In genomic region chr12:26359817-26360216, GRCm38 (mm10) we compare ENCODE assay signal across 11 mouse cellular contexts. TPM values are rescaled to one million over a fixed set of nuclear protein-coding genes. Genes with fewer than 3 reads are reported as not detected.
DNase-seq lines count a peak whose midpoint lies in the region; ATAC-seq and TF ChIP-seq lines count a peak whose summit lies in the region.
"Had no signal": no experiment of that assay in that cellular context is flagged by ENCODE, and none has a peak within 500 bp of the region (broad histone marks: within the 10 kb centered on the region; RNA-seq: fewer than 3 reads in every experiment).

No protein-coding gene starts in this region.

- peaks cover 2% of the 10 kb centered on the region; the same call in 1 of the 2 replicates for H3K4me1 ChIP-seq in kidney, adult 2 months (ENCODE audit: control insufficient read depth, insufficient read depth, low read length)
- peaks cover 26% of the 10 kb centered on the region for H3K4me1 ChIP-seq in kidney, embryonic 15.5 days

- H3K4me3 ChIP-seq in kidney, adult 2 months (ENCODE audit: insufficient read depth, low read depth, low read length), result no peak overlapping the region
- no peak overlapping the region for H3K4me3 ChIP-seq in kidney, embryonic 15.5 days (replicated peaks)
- H3K4me3 ChIP-seq: left cerebral cortex, adult 2 months had no signal

- H3K4me2 ChIP-seq in kidney, embryonic 15.5 days, result no peak overlapping the region

- 69% methylated on average over 5 of the region's 5 CpGs for WGBS in kidney, adult 2 months
- WGBS in kidney, embryonic 15.5 days, result 85% methylated on average over 5 of the region's 5 CpGs

- no peak for TF ChIP-seq CTCF in kidney, adult 2 months (conservative IDR thresholded peaks at IDR 0.05; ENCODE audit: insufficient read depth, insufficient read length, low read depth, low read length)

- H3K9ac ChIP-seq in kidney, embryonic 15.5 days, result no peak overlapping the region
- H3K9ac ChIP-seq: liver, postnatal 0 days had no signal

- TF ChIP-seq POLR2A in kidney, adult 2 months (IDR thresholded peaks at IDR 0.05; ENCODE audit: low read depth, low read length), result no peak

- no peaks in the 10 kb centered on the region for H3K36me3 ChIP-seq in kidney, adult 2 months (ENCODE audit: control insufficient read depth, insufficient read depth, low read length)
- peaks cover 15% of the 10 kb centered on the region for H3K36me3 ChIP-seq in kidney, embryonic 15.5 days

- no peak for ATAC-seq in kidney, embryonic 15.5 days (replicated peaks; ENCODE audit: low FRiP score)
- no peak for ATAC-seq in megakaryocyte, adult 5-6 weeks (ENCODE audit: poor library complexity, severe bottlenecking)
- ATAC-seq: forebrain, embryonic 14.5 days; liver, postnatal 0 days had no signal

- H3K27me3 ChIP-seq in kidney, adult 2 months (replicated peaks; ENCODE audit: control insufficient read depth, insufficient read depth, low read length), result no peaks in the 10 kb centered on the region
- no peaks in the 10 kb centered on the region for H3K27me3 ChIP-seq in kidney, embryonic 15.5 days

- no peak overlapping the region for H3K27ac ChIP-seq in kidney, adult 2 months (ENCODE audit: insufficient read depth, low read depth, low read length)
- H3K27ac ChIP-seq in kidney, embryonic 15.5 days, result no peak overlapping the region
- H3K27ac ChIP-seq: left cerebral cortex, adult 2 months had no signal

- peak; percentile 64 for DNase-seq in kidney, adult 2 months
- peak; percentile 43 for DNase-seq in adrenal gland, adult 2 months
- peak; percentile 65 for DNase-seq in brain, adult 2 months (ENCODE audit: low read depth, low spot score)
- DNase-seq in kidney, postnatal 36 days, result peak; percentile 65 to 81
- DNase-seq in urinary bladder, postnatal 4 days (ENCODE audit: low spot score in 2 of 2), result no peak
- no peak for DNase-seq in thymus, postnatal 14 days
- DNase-seq: liver, postnatal 0 days had no signal

- H3K9me3 ChIP-seq in kidney, embryonic 15.5 days (replicated peaks), result no peaks in the 10 kb centered on the region

RNA-seq across cellular contexts. Expression of gene Rnf144a, which starts 55.2 kb away (rescaled TPM):
- polyA plus RNA-seq in kidney, adult 2 months (2012; rRNA removed), result 12.6 and 12.7 TPM in 2 replicates
- polyA plus RNA-seq in kidney, embryonic 15.5 days (2015; fragmentation: Nextera tagmentation; extraction: Ambion mirVana), result 35.6 and 36.1 TPM in 2 replicates
- total RNA-seq in adrenal gland, adult 2 months (2021), result 10 to 100 TPM; 21.2 to 22.1 TPM
- 7.9 and 10.5 TPM in 2 replicates for polyA plus RNA-seq in adrenal gland, adult 2 months (2012; rRNA removed)
- 36.3 and 38.3 TPM in 2 replicates for total RNA-seq in megakaryocyte, adult 5-6 weeks (2015)
- 35.8 and 36.1 TPM in 2 replicates for total RNA-seq in megakaryocyte, adult 5-6 weeks (2017)

Comparison
In these comparisons a context has a peak if more than half of its experiments do, and no peak if none do; other contexts are left out.
1. DNase-seq: peak in kidney, adult 2 months (single experiment), adrenal gland, adult 2 months (single experiment), brain, adult 2 months (single experiment) and kidney, postnatal 36 days (2 of 2); none in urinary bladder, postnatal 4 days (0 of 2) and thymus, postnatal 14 days (single experiment).